14 mouse cellular contexts compared by ENCODE assay signal in the genomic region with DNA sequence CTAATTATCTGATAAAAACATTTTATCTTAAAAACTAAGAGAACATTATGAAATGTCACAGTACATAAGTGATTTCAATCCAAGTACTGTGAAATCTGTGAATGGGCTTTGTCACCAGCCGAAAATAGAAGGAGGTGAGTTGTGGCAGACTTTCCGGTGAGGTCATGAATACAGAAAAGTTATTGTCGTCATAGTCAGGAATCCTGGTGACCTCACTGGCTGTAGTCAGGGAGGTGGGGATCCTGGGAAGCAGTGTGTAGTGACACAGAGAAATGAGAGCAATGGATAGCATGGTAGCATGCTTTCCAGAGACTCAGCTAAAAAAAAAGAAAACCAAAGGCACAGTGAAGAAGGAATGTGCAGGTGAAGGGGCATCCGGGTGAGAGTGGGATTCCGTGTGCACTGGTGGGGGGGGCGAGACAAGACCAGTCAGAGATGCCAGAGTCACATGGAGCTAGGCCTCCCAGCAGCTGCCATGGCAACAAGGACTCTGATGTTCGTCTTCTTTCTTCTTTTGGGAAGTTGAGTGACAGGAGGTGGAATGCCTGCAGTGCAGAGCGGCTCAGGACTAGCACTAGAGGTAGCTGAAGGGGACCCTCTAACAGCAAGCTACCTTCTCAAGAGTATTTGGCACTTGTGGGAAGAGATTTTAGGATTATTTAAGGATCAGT. TPM values are rescaled to one million over a fixed set of nuclear protein-coding genes. Genes with fewer than 3 reads are reported as not detected.
DNase-seq lines count a peak whose midpoint lies in the region; ATAC-seq and TF ChIP-seq lines count a peak whose summit lies in the region.
"Had no signal": no experiment of that assay in that cellular context is flagged by ENCODE, and none has a peak within 500 bp of the region (broad histone marks: within the 10 kb centered on the region; RNA-seq: fewer than 3 reads in every experiment).

No protein-coding gene starts in this region.

- H3K9me3 ChIP-seq in ES-E14 (ENCODE audit: control insufficient read depth, insufficient read depth, low read depth, low read length), result no peaks in the 10 kb centered on the region
- no peaks in the 10 kb centered on the region for H3K9me3 ChIP-seq in forebrain, embryonic 13.5 days (replicated peaks)
- no peaks in the 10 kb centered on the region for H3K9me3 ChIP-seq in hindbrain, postnatal 0 days (ENCODE audit: low read length)
- H3K9me3 ChIP-seq: embryonic facial prominence, embryonic 13.5 days; neural tube, embryonic 12.5 days had no signal

- peaks cover 8 to 13% of the 10 kb centered on the region in 2 experiments for H3K4me1 ChIP-seq in ES-E14 (ENCODE audit: control insufficient read depth in 2 of 2, insufficient read depth in 2 of 2, low read length in 2 of 2, poor library complexity in 1 of 2)
- peaks cover 23% of the 10 kb centered on the region for H3K4me1 ChIP-seq in forebrain, embryonic 13.5 days
- 0 out of 2 replicates have a peak, but pooled peaks cover 6% of the 10 kb centered on the region for H3K4me1 ChIP-seq in hindbrain, postnatal 0 days (ENCODE audit: insufficient read depth, low read length)
- H3K4me1 ChIP-seq: neural tube, embryonic 12.5 days had no signal

- peak overlapping the region; percentile 6; the same call in 1 of the 2 replicates for H3K27ac ChIP-seq in ES-E14 (ENCODE audit: insufficient read depth, low read depth, low read length, poor library complexity, severe bottlenecking)
- peak overlapping the region; percentile 57 for H3K27ac ChIP-seq in forebrain, embryonic 13.5 days
- no peak overlapping the region for H3K27ac ChIP-seq in hindbrain, postnatal 0 days
- H3K27ac ChIP-seq: embryonic facial prominence, embryonic 13.5 days; neural tube, embryonic 12.5 days had no signal

- intact Hi-C loops in gastrocnemius, postnatal 14 days (cut with DNase I; ENCODE audit: low total_unique reads), result no loop called here
- intact Hi-C loops in left cerebral cortex, postnatal 14 days (cut with DNase I), result no loop called here

- no peaks in the 10 kb centered on the region for H3K27me3 ChIP-seq in forebrain, embryonic 13.5 days
- H3K27me3 ChIP-seq in hindbrain, postnatal 0 days (ENCODE audit: insufficient read depth, low read length), result no peaks in the 10 kb centered on the region
- H3K27me3 ChIP-seq: embryonic facial prominence, embryonic 13.5 days; neural tube, embryonic 12.5 days; Patski had no signal

- DNase-seq in gastrocnemius, adult 18-20 months (ENCODE audit: low spot score), result peak; percentile 18
- DNase-seq in gastrocnemius, postnatal 14 days, result no peak
- peak; percentile 13 for DNase-seq in ES-E14 (ENCODE audit: low read depth, low spot score)
- DNase-seq in hindbrain, postnatal 0 days (ENCODE audit: low spot score), result peak; percentile 41
- no peak for DNase-seq in urinary bladder, postnatal 36 days (ENCODE audit: low spot score in 2 of 2)
- DNase-seq in right cerebral cortex, postnatal 36 days (ENCODE audit: low spot score in 2 of 2), result no peak
- DNase-seq in left cerebral cortex, postnatal 14 days (ENCODE audit: low spot score in 2 of 2), result no peak
- DNase-seq: gastrocnemius, postnatal 36 days; kidney, postnatal 4 days; lung, postnatal 10 days had no signal

- H3K4me2 ChIP-seq in forebrain, embryonic 13.5 days, result no peak overlapping the region
- H3K4me2 ChIP-seq in hindbrain, postnatal 0 days (ENCODE audit: low read depth, low read length), result no peak overlapping the region
- H3K4me2 ChIP-seq: embryonic facial prominence, embryonic 13.5 days; neural tube, embryonic 12.5 days had no signal

- in situ Hi-C loops in ES-E14 (cut with MboI; ENCODE audit: low sequenced_read_pairs in 2 of 2, unreplicated experiment in 2 of 2), result no loop called here

- peaks cover 3% of the 10 kb centered on the region; the same call in 1 of the 2 replicates for H3K36me3 ChIP-seq in ES-E14 (ENCODE audit: control insufficient read depth, insufficient read depth, low read length, poor library complexity, severe bottlenecking)
- 0 out of 2 replicates have a peak, but pooled peaks cover 7% of the 10 kb centered on the region for H3K36me3 ChIP-seq in forebrain, embryonic 13.5 days (ENCODE audit: poor library complexity, severe bottlenecking)
- no peaks in the 10 kb centered on the region for H3K36me3 ChIP-seq in hindbrain, postnatal 0 days (ENCODE audit: insufficient read depth, low read length)
- H3K36me3 ChIP-seq: neural tube, embryonic 12.5 days had no signal

- peak; percentile 75 for ATAC-seq in forebrain, embryonic 13.5 days
- peak; percentile 70 for ATAC-seq in hindbrain, postnatal 0 days
- ATAC-seq: Patski had no signal

- H3K4me3 ChIP-seq in ES-E14 (ENCODE audit: insufficient read depth in 1 of 2, low read depth in 1 of 2, low read length in 2 of 2, poor library complexity in 1 of 2, severe bottlenecking in 1 of 2), result no peak overlapping the region
- no peak overlapping the region for H3K4me3 ChIP-seq in forebrain, embryonic 13.5 days
- H3K4me3 ChIP-seq in hindbrain, postnatal 0 days (ENCODE audit: low read length), result no peak overlapping the region
- H3K4me3 ChIP-seq: embryonic facial prominence, embryonic 13.5 days; neural tube, embryonic 12.5 days had no signal

- H3K9ac ChIP-seq in ES-E14 (ENCODE audit: insufficient read depth, low read depth, low read length, poor library complexity, severe bottlenecking), result no peak overlapping the region
- H3K9ac ChIP-seq in forebrain, embryonic 13.5 days, result no peak overlapping the region
- no peak overlapping the region for H3K9ac ChIP-seq in hindbrain, postnatal 0 days (replicated peaks; ENCODE audit: low read length)
- H3K9ac ChIP-seq: embryonic facial prominence, embryonic 13.5 days; neural tube, embryonic 12.5 days had no signal

- no peak for TF ChIP-seq CTCF in hindbrain, postnatal 0 days (IDR thresholded peaks at IDR 0.05; ENCODE audit: low read depth)

- 27% methylated on average over 8 of the region's 8 CpGs for WGBS in forebrain, embryonic 13.5 days
- WGBS in hindbrain, postnatal 0 days, result 25% methylated on average over 8 of the region's 8 CpGs

TF ChIP-seq in ES-E14, 5 proteins besides CTCF, POLR2A, EP300 and RAD21:
- TF ChIP-seq ZC3H11A (IDR thresholded peaks at IDR 0.05; ENCODE audit: borderline replicate concordance, low read depth, low read length), result no peak
- no peak for TF ChIP-seq CHD2 (IDR thresholded peaks at IDR 0.05; ENCODE audit: low read depth, low read length)
- TF ChIP-seq HCFC1 (IDR thresholded peaks at IDR 0.05; ENCODE audit: borderline replicate concordance, insufficient read depth, low read length), result no peak
- TF ChIP-seq ZNF384 (IDR thresholded peaks at IDR 0.05; ENCODE audit: low read depth, low read length), result no peak
- no peak for TF ChIP-seq MAFK (IDR thresholded peaks at IDR 0.05; ENCODE audit: insufficient read depth, low read depth, low read length)
TF ChIP-seq in ES-E14: peak in this region for 0.

RNA-seq across cellular contexts. Expression of a gene that starts 47.2 kb away (rescaled TPM):
- total RNA-seq in gastrocnemius, adult 18-20 months (2021), result 10 to 100 TPM; 15.5 to 23.8 TPM
- 10 to 100 TPM in 1 of 2 experiments, 1 to 10 TPM in 1; 5.4 to 16.3 TPM for total RNA-seq in gastrocnemius, postnatal 14 days (2021)
- total RNA-seq in ES-E14 (2012; rRNA removed), result 16.1 and 19.1 TPM in 2 replicates
- polyA plus RNA-seq in forebrain, embryonic 13.5 days (2015; fragmentation: Nextera tagmentation; extraction: Ambion mirVana), result 2.4 and 3.1 TPM in 2 replicates
- total RNA-seq in hindbrain, postnatal 0 days (2014; rRNA removed), result 10.5 and 12.2 TPM in 2 replicates
- polyA plus RNA-seq in hindbrain, postnatal 0 days (2015; fragmentation: Nextera tagmentation; extraction: Ambion mirVana), result 5.0 and 6.2 TPM in 2 replicates
- total RNA-seq in left cerebral cortex, postnatal 14 days (2021), result 10 to 100 TPM in 1 of 2 experiments, 1 to 10 TPM in 1; 9.7 to 10.6 TPM

Comparison
In these comparisons a context has a peak if more than half of its experiments do, and no peak if none do; other contexts are left out.
1. DNase-seq: peak in gastrocnemius, adult 18-20 months (single experiment), ES-E14 (single experiment) and hindbrain, postnatal 0 days (single experiment); none in gastrocnemius, postnatal 14 days (single experiment), urinary bladder, postnatal 36 days (0 of 2), right cerebral cortex, postnatal 36 days (0 of 2) and left cerebral cortex, postnatal 14 days (0 of 2).